ENCODE assay signal across 12 mouse cellular contexts in the genomic region with DNA sequence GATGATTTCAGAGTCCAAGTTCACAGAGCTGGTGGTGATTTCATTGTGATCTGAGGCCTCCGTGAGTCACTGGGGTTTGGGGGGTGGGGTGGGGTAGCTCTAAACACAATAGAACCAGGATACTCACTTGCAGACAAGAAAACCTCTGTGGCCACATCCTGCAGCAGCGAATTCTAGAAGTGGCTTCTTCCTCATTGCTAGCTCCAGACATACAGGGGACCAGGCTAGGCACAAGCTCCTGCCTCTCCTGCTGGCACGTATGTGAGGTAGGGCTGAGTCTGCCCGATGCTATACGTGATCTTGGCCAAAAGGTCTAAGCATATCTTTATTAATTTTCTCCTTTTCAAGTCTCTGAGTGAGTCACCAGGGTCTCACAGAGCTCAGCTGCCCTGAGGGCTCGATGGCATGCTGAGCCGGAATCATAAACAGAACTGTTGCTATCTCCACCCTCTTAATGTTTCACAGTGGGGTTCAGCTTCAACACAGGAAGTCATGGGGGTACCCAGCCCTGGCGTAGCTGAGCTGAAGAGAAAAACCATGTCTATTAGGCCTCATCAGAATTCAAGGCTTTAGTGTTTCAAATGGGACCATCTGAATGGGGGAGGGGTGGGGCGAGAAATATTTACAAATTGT. TPM values are rescaled to one million over a fixed set of nuclear protein-coding genes. Genes with fewer than 3 reads are reported as not detected.
A peak's percentile ranks its signal among the peaks of the same experiment; 100 is the strongest.
DNase-seq lines count a peak whose midpoint lies in the region; ATAC-seq lines count a peak whose summit lies in the region.
"Had no signal": no experiment of that assay in that cellular context is flagged by ENCODE, and none has a peak within 500 bp of the region (broad histone marks: within the 10 kb centered on the region; RNA-seq: fewer than 3 reads in every experiment).

No protein-coding gene starts in this region.

- no peaks in the 10 kb centered on the region for H3K36me3 ChIP-seq in forebrain, embryonic 10.5 days (replicated peaks)
- H3K36me3 ChIP-seq in forebrain, embryonic 14.5 days (ENCODE audit: control insufficient read depth, insufficient read depth, low read length) = no peaks in the 10 kb centered on the region
- peaks cover 72% of the 10 kb centered on the region for H3K36me3 ChIP-seq in megakaryocyte, embryonic 14.5 days (replicated peaks; ENCODE audit: low read length)
- H3K36me3 ChIP-seq: embryonic facial prominence, embryonic 13.5 days had no signal

- H3K9me3 ChIP-seq in forebrain, embryonic 10.5 days = no peaks in the 10 kb centered on the region; the same call in 1 of the 2 replicates
- no peaks in the 10 kb centered on the region for H3K9me3 ChIP-seq in forebrain, embryonic 14.5 days (replicated peaks; ENCODE audit: control insufficient read depth, low read length)
- H3K9me3 ChIP-seq in megakaryocyte, embryonic 14.5 days = peaks cover 4% of the 10 kb centered on the region
- H3K9me3 ChIP-seq: embryonic facial prominence, embryonic 13.5 days had no signal

- peaks cover 31% of the 10 kb centered on the region for H3K4me1 ChIP-seq in forebrain, embryonic 10.5 days
- H3K4me1 ChIP-seq in forebrain, embryonic 14.5 days (ENCODE audit: control insufficient read depth, insufficient read depth, low read length) = no peaks in the 10 kb centered on the region
- H3K4me1 ChIP-seq in megakaryocyte, embryonic 14.5 days = peaks cover 56% of the 10 kb centered on the region

- ATAC-seq in forebrain, embryonic 14.5 days = no peak

- no peaks in the 10 kb centered on the region for H3K27me3 ChIP-seq in forebrain, embryonic 10.5 days (ENCODE audit: poor library complexity, severe bottlenecking)
- H3K27me3 ChIP-seq in forebrain, embryonic 14.5 days (replicated peaks; ENCODE audit: control insufficient read depth, insufficient read depth, low read length) = no peaks in the 10 kb centered on the region
- peaks cover 3% of the 10 kb centered on the region for H3K27me3 ChIP-seq in megakaryocyte, embryonic 14.5 days (replicated peaks)
- H3K27me3 ChIP-seq: embryonic facial prominence, embryonic 13.5 days had no signal

- WGBS in forebrain, embryonic 10.5 days = 55% methylated on average over 9 of the region's 9 CpGs
- WGBS in forebrain, embryonic 14.5 days = 45% methylated on average over 9 of the region's 9 CpGs

- H3K4me3 ChIP-seq in forebrain, embryonic 10.5 days = no peak overlapping the region
- no peak overlapping the region for H3K4me3 ChIP-seq in forebrain, embryonic 14.5 days (ENCODE audit: low read depth, low read length)
- H3K4me3 ChIP-seq in megakaryocyte, embryonic 14.5 days (replicated peaks) = peak overlapping the region; percentile 67
- H3K4me3 ChIP-seq: embryonic facial prominence, embryonic 13.5 days had no signal

- no peak for DNase-seq in forebrain, embryonic 10.5 days (ENCODE audit: extremely low spot score, low spot score)
- DNase-seq in forebrain, embryonic 14.5 days (ENCODE audit: low spot score) = no peak
- DNase-seq in 3T3-L1 (ENCODE audit: low read depth, low spot score) = peak; percentile 51
- peak; percentile 58 for DNase-seq in c-Kit-positive CD71-negative TER-119-negative erythroid progenitor cells, embryonic 14.5 days (ENCODE audit: low read depth)
- DNase-seq in layer of hippocampus, postnatal 25 days (ENCODE audit: extremely low spot score in 1 of 2, low spot score in 1 of 2) = no peak
- no peak for DNase-seq in yolk sac, embryonic 10.5 days (ENCODE audit: low spot score)
- no peak for DNase-seq in kidney, postnatal 10 days
- DNase-seq: adrenal gland, adult 2 months; layer of hippocampus, adult 9-11 months had no signal

- no peak overlapping the region for H3K9ac ChIP-seq in forebrain, embryonic 14.5 days (ENCODE audit: low read length)
- H3K9ac ChIP-seq: embryonic facial prominence, embryonic 13.5 days had no signal

- H3K27ac ChIP-seq in forebrain, embryonic 10.5 days = peak overlapping the region; percentile 30; the same call in 1 of the 2 replicates
- no peak overlapping the region for H3K27ac ChIP-seq in forebrain, embryonic 14.5 days (ENCODE audit: low read depth, low read length)
- H3K27ac ChIP-seq: embryonic facial prominence, embryonic 13.5 days had no signal

- no peak overlapping the region for H3K4me2 ChIP-seq in forebrain, embryonic 14.5 days (ENCODE audit: low read length)
- H3K4me2 ChIP-seq: embryonic facial prominence, embryonic 13.5 days; liver, embryonic 11.5 days had no signal

RNA-seq across cellular contexts. Expression of a gene that starts 39.7 kb away (rescaled TPM):
- 4.5 and 6.7 TPM in 2 replicates for polyA plus RNA-seq in forebrain, embryonic 10.5 days (2016; fragmentation: Nextera tagmentation; extraction: Ambion mirVana)
- polyA plus RNA-seq in forebrain, embryonic 14.5 days (2014; fragmentation: Nextera tagmentation; extraction: Ambion mirVana) = 6.9 and 7.9 TPM in 2 replicates
- 3.4 and 4.1 TPM in 2 replicates for polyA plus RNA-seq in megakaryocyte, embryonic 14.5 days (2012; ENCODE audit: insufficient read depth, low replicate concordance)
- total RNA-seq in layer of hippocampus, postnatal 25 days (2021) = 1 to 10 TPM; 5.5 to 8.0 TPM

RNA-seq across cellular contexts. Expression of a gene that starts 49.2 kb away (rescaled TPM):
- polyA plus RNA-seq in forebrain, embryonic 10.5 days (2016; fragmentation: Nextera tagmentation; extraction: Ambion mirVana) = 3.5 and 4.3 TPM in 2 replicates
- 2.9 and 3.6 TPM in 2 replicates for polyA plus RNA-seq in forebrain, embryonic 14.5 days (2014; fragmentation: Nextera tagmentation; extraction: Ambion mirVana)
- 0.12 TPM in 1 of 2 replicates, not detected in the other for polyA plus RNA-seq in megakaryocyte, embryonic 14.5 days (2012; ENCODE audit: insufficient read depth, low replicate concordance)
- total RNA-seq in layer of hippocampus, postnatal 25 days (2021) = 10 to 100 TPM; 13.8 to 14.2 TPM

RNA-seq across cellular contexts. Expression of a gene that starts 59.7 kb away (rescaled TPM):
- 16.6 and 16.8 TPM in 2 replicates for polyA plus RNA-seq in forebrain, embryonic 10.5 days (2016; fragmentation: Nextera tagmentation; extraction: Ambion mirVana)
- polyA plus RNA-seq in forebrain, embryonic 14.5 days (2014; fragmentation: Nextera tagmentation; extraction: Ambion mirVana) = 60.7 and 68.5 TPM in 2 replicates
- not detected in 2 replicates for polyA plus RNA-seq in megakaryocyte, embryonic 14.5 days (2012; ENCODE audit: insufficient read depth, low replicate concordance)
- 10 to 100 TPM; 24.9 to 30.7 TPM for total RNA-seq in layer of hippocampus, postnatal 25 days (2021)

Comparison
In these comparisons a context has a peak if more than half of its experiments do, and no peak if none do; other contexts are left out.
1. DNase-seq: peak in 3T3-L1 (single experiment) and c-Kit-positive CD71-negative TER-119-negative erythroid progenitor cells, embryonic 14.5 days (single experiment); none in forebrain, embryonic 10.5 days (single experiment), forebrain, embryonic 14.5 days (single experiment), layer of hippocampus, postnatal 25 days (0 of 2), yolk sac, embryonic 10.5 days (single experiment) and kidney, postnatal 10 days (single experiment).
2. RNA of a gene that starts 59.7 kb away (polyA plus RNA-seq): 60.7 to 68.5 TPM in forebrain, embryonic 14.5 days and 16.6 to 16.8 TPM in forebrain, embryonic 10.5 days; not detected in megakaryocyte, embryonic 14.5 days; every median in the first group is over 10 times any median in the second.